8 mouse cellular contexts compared by ENCODE assay signal in genomic region chr16:84735166-84736105, GRCm38 (mm10). TPM values are rescaled to one million over a fixed set of nuclear protein-coding genes. Genes with fewer than 3 reads are reported as not detected.
DNase-seq lines count a peak whose midpoint lies in the region; ATAC-seq and TF ChIP-seq lines count a peak whose summit lies in the region.

Mrpl39 (minus strand) TSS chr16:84735742.

- peaks cover 14% of the 10 kb centered on the region for H3K36me3 ChIP-seq in embryonic facial prominence, embryonic 15.5 days
- H3K36me3 ChIP-seq in kidney, embryonic 14.5 days (ENCODE audit: control insufficient read depth, insufficient read depth, low read length): peaks cover 11% of the 10 kb centered on the region
- peaks cover 21% of the 10 kb centered on the region for H3K36me3 ChIP-seq in limb, embryonic 15.5 days

- DNase-seq in 416B (ENCODE audit: low read depth): peak; percentile 95
- peak; percentile 94 to 97 for DNase-seq in heart, adult 9 months (ENCODE audit: low spot score in 2 of 2)
- peak; percentile 90 to 95 for DNase-seq in monocyte, adult 2 months (ENCODE audit: low read depth in 1 of 2, low spot score in 2 of 2)
- DNase-seq in spleen, postnatal 36 days (ENCODE audit: low spot score in 2 of 2): peak; percentile 89 to 92

- peak within 1 kb of the TSS; percentile 84 for H3K4me3 ChIP-seq in bone marrow, adult 2 months (replicated peaks; ENCODE audit: control insufficient read depth, low read depth, low read length)
- H3K4me3 ChIP-seq in embryonic facial prominence, embryonic 15.5 days (replicated peaks): peak within 1 kb of the TSS; percentile 85
- peak within 1 kb of the TSS; percentile 82 for H3K4me3 ChIP-seq in kidney, embryonic 14.5 days (ENCODE audit: low read length)
- H3K4me3 ChIP-seq in limb, embryonic 15.5 days: peak within 1 kb of the TSS; percentile 78

- peak within 1 kb of the TSS; percentile 64 for H3K4me2 ChIP-seq in embryonic facial prominence, embryonic 15.5 days (replicated peaks)
- peak within 1 kb of the TSS; percentile 66 for H3K4me2 ChIP-seq in kidney, embryonic 14.5 days (replicated peaks; ENCODE audit: low read depth, low read length)
- peak within 1 kb of the TSS; percentile 58 for H3K4me2 ChIP-seq in limb, embryonic 15.5 days

- peaks cover 1% of the 10 kb centered on the region; the same call in 1 of the 2 replicates for H3K4me1 ChIP-seq in bone marrow, adult 2 months (ENCODE audit: control insufficient read depth, insufficient read depth, low read length)
- peaks cover 5% of the 10 kb centered on the region for H3K4me1 ChIP-seq in embryonic facial prominence, embryonic 15.5 days
- peaks cover 6% of the 10 kb centered on the region; the same call in 1 of the 2 replicates for H3K4me1 ChIP-seq in kidney, embryonic 14.5 days (ENCODE audit: control insufficient read depth, insufficient read depth, low read length)
- H3K4me1 ChIP-seq in limb, embryonic 15.5 days: peaks cover 6% of the 10 kb centered on the region

- peak; percentile 71; the same call in 1 of the 2 replicates for TF ChIP-seq POLR2A in bone marrow, adult 2 months (IDR thresholded peaks at IDR 0.05; ENCODE audit: borderline replicate concordance, control insufficient read depth, low read depth, low read length)

- TF ChIP-seq CTCF in bone marrow, adult 2 months (IDR thresholded peaks at IDR 0.05; ENCODE audit: control insufficient read depth, insufficient read depth, low read length): peak; percentile 86

- peak within 1 kb of the TSS; percentile 60 for H3K9ac ChIP-seq in embryonic facial prominence, embryonic 15.5 days
- peak within 1 kb of the TSS; percentile 83 for H3K9ac ChIP-seq in kidney, embryonic 14.5 days (ENCODE audit: low read depth, low read length)
- H3K9ac ChIP-seq in limb, embryonic 15.5 days: peak within 1 kb of the TSS; percentile 65

- WGBS in bone marrow, adult 2 months: under 1% methylated on average over 66 of the region's 66 CpGs
- WGBS in embryonic facial prominence, embryonic 15.5 days: under 1% methylated on average over 66 of the region's 66 CpGs
- WGBS in kidney, embryonic 14.5 days: 1% methylated on average over 66 of the region's 66 CpGs
- under 1% methylated on average over 66 of the region's 66 CpGs for WGBS in limb, embryonic 15.5 days

- peak within 1 kb of the TSS; percentile 17; the same call in 1 of the 2 replicates for H3K27ac ChIP-seq in bone marrow, adult 2 months (ENCODE audit: control insufficient read depth, insufficient read depth, low read depth, low read length, poor library complexity)
- peak within 1 kb of the TSS; percentile 77 for H3K27ac ChIP-seq in embryonic facial prominence, embryonic 15.5 days (replicated peaks)
- H3K27ac ChIP-seq in kidney, embryonic 14.5 days (ENCODE audit: low read depth, low read length): no peak within 1 kb of the TSS
- peak within 1 kb of the TSS; percentile 79 for H3K27ac ChIP-seq in limb, embryonic 15.5 days

- H3K27me3 ChIP-seq in embryonic facial prominence, embryonic 15.5 days: no peaks in the 10 kb centered on the region
- H3K27me3 ChIP-seq in kidney, embryonic 14.5 days (ENCODE audit: control insufficient read depth, insufficient read depth, low read length): no peaks in the 10 kb centered on the region
- H3K27me3 ChIP-seq in limb, embryonic 15.5 days: no peaks in the 10 kb centered on the region

- no peaks in the 10 kb centered on the region for H3K9me3 ChIP-seq in embryonic facial prominence, embryonic 15.5 days (replicated peaks)
- H3K9me3 ChIP-seq in kidney, embryonic 14.5 days (ENCODE audit: control insufficient read depth, low read length): no peaks in the 10 kb centered on the region
- no peaks in the 10 kb centered on the region for H3K9me3 ChIP-seq in limb, embryonic 15.5 days

- peak; percentile 98 for ATAC-seq in embryonic facial prominence, embryonic 15.5 days (ENCODE audit: insufficient number of reproducible peaks, low FRiP score, low TSS enrichment, low read depth)
- peak; percentile 99 for ATAC-seq in kidney, embryonic 14.5 days (ENCODE audit: low FRiP score, low TSS enrichment)
- ATAC-seq in limb, embryonic 15.5 days (ENCODE audit: insufficient number of reproducible peaks, low FRiP score, low TSS enrichment, low read depth): peak; percentile 93

RNA-seq across cellular contexts. Expression of gene Mrpl39, which starts in this region (rescaled TPM):
- polyA plus RNA-seq in bone marrow, adult 2 months (2011; ENCODE audit: insufficient read depth, insufficient read length, low replicate concordance, missing spikeins): 6.8 and 14.5 TPM in 2 replicates
- polyA plus RNA-seq in embryonic facial prominence, embryonic 15.5 days (2015; fragmentation: Nextera tagmentation; extraction: Ambion mirVana): 41.6 and 43.1 TPM in 2 replicates
- polyA plus RNA-seq in kidney, embryonic 14.5 days (2014; fragmentation: Nextera tagmentation; extraction: Ambion mirVana): 48.2 and 54.4 TPM in 2 replicates
- 39.2 and 40.3 TPM in 2 replicates for polyA plus RNA-seq in limb, embryonic 15.5 days (2015; fragmentation: Nextera tagmentation; extraction: Ambion mirVana)
